Mouse (Mus musculus): ENCODE data around the gene Cfap100. TPM values are rescaled to one million over a fixed set of nuclear protein-coding genes. Genes with fewer than 3 reads are reported as not detected.
A peak's percentile ranks its signal among the peaks of the same experiment; 100 is the strongest.

Gene Cfap100
- total and polyA plus RNA-seq, 2 experiments = 0.28 to 0.33 TPM

DNA sequence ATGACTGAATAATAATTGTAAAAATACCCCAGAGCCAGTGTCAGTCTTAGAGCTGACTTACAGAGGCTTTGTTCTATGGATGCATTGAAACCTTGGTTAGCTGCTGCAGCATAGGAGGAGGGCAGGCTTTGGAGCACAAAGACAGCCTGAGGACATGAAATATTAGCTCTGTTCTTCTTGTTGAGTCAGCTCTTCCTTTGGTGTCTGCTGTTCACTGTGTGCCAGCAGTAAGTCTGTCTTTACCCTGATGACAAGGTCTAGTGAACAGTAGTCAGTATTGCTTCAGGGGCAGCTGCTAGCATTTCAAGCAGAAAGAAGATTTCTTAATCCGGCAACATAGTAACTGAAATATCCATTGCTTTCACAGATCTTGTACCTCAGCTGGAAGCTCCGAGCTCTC, 47.1 kb downstream of the Cfap100 start:
- WGBS = 100% methylated on average over 2 of the region's 2 CpGs
- TF ChIP-seq CTCF (IDR thresholded peaks at IDR 0.05; ENCODE audit: low read depth, low read length) = no peak
- no peak for TF ChIP-seq POLR2A (IDR thresholded peaks at IDR 0.05; ENCODE audit: extremely low read depth, insufficient read depth, low read length)
- no peak for DNase-seq (ENCODE audit: extremely low read depth, low read depth, low spot score)
- Histone ChIP-seq H3K4me3 (ENCODE audit: insufficient read depth, low read depth, low read length) (no peak overlapping the region), H3K79me2 (ENCODE audit: control insufficient read depth, insufficient read depth, low read length) (0 out of 2 replicates have a peak, but pooled peaks cover 3% of the 10 kb centered on the region), H3K27me3 (ENCODE audit: control insufficient read depth, insufficient read depth, low read length) (no peaks in the 10 kb centered on the region), H3K27ac (replicated peaks; ENCODE audit: insufficient read depth, low read depth, low read length) (no peak overlapping the region), H3K9ac (ENCODE audit: low read depth, low read length) (no peak overlapping the region), H3K36me3 (ENCODE audit: control insufficient read depth, insufficient read depth, low read length) (peaks cover 71% of the 10 kb centered on the region), H3K4me1 (ENCODE audit: control insufficient read depth, insufficient read depth, low read length) (no peaks in the 10 kb centered on the region)

GRCm38 (mm10) chr6:90377708-90378107, 50.9 kb downstream of the Cfap100 start:
- WGBS = 80% methylated on average over 2 of the region's 2 CpGs
- Histone ChIP-seq H3K27ac (replicated peaks; ENCODE audit: insufficient read depth, low read depth, low read length) (no peak overlapping the region), H3K4me1 (ENCODE audit: control insufficient read depth, insufficient read depth, low read length) (no peaks in the 10 kb centered on the region), H3K9ac (ENCODE audit: low read depth, low read length) (no peak overlapping the region), H3K36me3 (ENCODE audit: control insufficient read depth, insufficient read depth, low read length) (peaks cover 86% of the 10 kb centered on the region), H3K4me3 (ENCODE audit: insufficient read depth, low read depth, low read length) (no peak overlapping the region), H3K79me2 (ENCODE audit: control insufficient read depth, insufficient read depth, low read length) (0 out of 2 replicates have a peak, but pooled peaks cover 3% of the 10 kb centered on the region), H3K27me3 (ENCODE audit: control insufficient read depth, insufficient read depth, low read length) (no peaks in the 10 kb centered on the region)
- DNase-seq (ENCODE audit: extremely low read depth, low read depth, low spot score) = no peak
- TF ChIP-seq POLR2A (IDR thresholded peaks at IDR 0.05; ENCODE audit: extremely low read depth, insufficient read depth, low read length) (no peak), CTCF (IDR thresholded peaks at IDR 0.05; ENCODE audit: low read depth, low read length) (no peak)

- DNase-seq (ENCODE audit: extremely low read depth, low read depth, low spot score) = no peak
- H3K27me3 ChIP-seq (ENCODE audit: control insufficient read depth, insufficient read depth, low read length) = no peaks in the 10 kb centered on the region
- no peak overlapping the region for H3K4me3 ChIP-seq (ENCODE audit: insufficient read depth, low read depth, low read length)
- H3K4me1 ChIP-seq (ENCODE audit: control insufficient read depth, insufficient read depth, low read length) = peaks cover 14% of the 10 kb centered on the region
- no peak overlapping the region for H3K27ac ChIP-seq (replicated peaks; ENCODE audit: insufficient read depth, low read depth, low read length)
- peaks cover 57% of the 10 kb centered on the region for H3K36me3 ChIP-seq (ENCODE audit: control insufficient read depth, insufficient read depth, low read length)
- H3K79me2 ChIP-seq (ENCODE audit: control insufficient read depth, insufficient read depth, low read length) = peaks cover 16% of the 10 kb centered on the region
- no peak overlapping the region for H3K9ac ChIP-seq (ENCODE audit: low read depth, low read length)
- TF ChIP-seq CTCF (IDR thresholded peaks at IDR 0.05; ENCODE audit: low read depth, low read length) (no peak), POLR2A (IDR thresholded peaks at IDR 0.05; ENCODE audit: extremely low read depth, insufficient read depth, low read length) (no peak)
- WGBS = 53% methylated on average over 4 of the region's 4 CpGs
These were observed 54.0 kb downstream of the Cfap100 start for GRCm38 (mm10) chr6:90374647-90375046.

DNA sequence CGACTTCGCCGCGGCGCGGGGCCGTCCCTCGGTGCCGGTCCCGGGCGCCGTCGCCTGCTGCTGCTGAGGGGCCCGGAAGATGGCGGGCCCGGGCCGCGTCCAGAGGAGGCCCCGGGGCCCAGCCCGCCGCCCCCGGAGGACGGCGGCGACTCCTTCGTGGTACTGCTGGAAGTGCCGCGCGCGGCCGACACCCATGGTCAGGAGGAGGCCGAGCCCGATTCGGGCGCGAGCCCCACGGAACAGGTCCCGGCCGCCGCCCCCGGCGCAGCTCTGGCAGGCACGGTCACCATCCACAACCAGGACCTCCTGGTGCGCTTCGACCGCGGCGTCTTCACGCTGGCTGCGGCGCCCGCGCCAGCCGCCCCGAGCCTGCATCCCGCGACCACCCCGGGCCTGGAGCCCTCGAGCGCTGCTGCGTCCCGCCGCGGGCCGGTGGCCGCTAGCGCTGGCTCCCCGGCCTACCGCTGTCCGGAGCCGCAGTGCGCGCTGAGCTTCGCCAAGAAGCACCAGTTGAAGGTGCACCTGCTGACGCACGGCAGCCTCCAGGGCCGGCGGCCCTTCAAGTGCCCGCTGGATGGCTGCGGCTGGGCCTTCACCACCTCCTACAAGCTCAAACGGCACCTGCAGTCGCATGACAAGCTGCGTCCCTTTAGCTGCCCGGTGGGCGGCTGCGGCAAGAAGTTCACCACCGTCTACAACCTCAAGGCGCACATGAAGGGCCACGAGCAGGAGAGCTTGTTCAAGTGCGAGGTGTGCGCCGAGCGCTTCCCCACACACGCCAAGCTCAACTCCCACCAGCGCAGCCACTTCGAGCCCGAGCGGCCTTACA, 58.7 kb downstream of the Cfap100 start:
- Histone ChIP-seq H3K4me1 (ENCODE audit: control insufficient read depth, insufficient read depth, low read length) (peaks cover 17% of the 10 kb centered on the region), H3K27ac (replicated peaks; ENCODE audit: insufficient read depth, low read depth, low read length) (peak overlapping the region; percentile 59)

DNA sequence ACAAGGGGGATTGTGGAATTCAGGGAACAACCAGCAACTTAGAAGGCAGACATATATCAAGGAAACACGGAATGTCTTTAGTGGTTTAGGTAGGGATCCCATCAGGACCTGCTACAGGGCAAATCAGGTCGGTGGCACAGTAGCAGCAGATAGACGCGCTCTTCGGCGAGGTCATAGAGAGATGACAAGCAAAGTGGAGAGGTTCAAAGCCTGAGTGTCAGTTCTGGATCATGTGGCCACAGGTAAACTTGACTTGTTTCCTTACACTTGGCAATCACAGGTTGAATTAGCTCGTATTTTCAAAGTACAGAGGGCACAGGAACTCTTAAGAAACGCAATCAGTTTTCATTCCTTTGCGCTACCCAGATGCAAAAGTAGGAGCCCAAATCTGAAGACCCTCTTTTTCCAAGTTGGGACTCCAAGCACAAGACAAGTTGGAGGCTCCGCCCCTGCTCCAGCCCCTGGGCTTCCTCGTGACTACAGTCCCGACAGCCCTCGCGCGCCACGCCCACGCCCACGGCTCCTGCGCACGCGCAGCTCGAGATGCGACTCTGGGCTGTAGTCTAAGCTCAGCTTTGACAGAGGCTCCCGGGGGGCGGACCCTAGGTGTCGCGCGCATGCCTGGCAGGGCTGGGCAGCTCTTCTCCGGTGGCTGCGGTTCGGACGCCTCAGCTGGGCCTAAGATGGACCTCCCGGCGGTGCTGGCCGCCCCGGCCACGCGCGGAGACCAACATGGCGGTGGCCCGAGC, 59.4 kb downstream of the Cfap100 start, which contains the start of gene Zxdc:
Gene Zxdc, plus strand, starts transcription at position 517 of the 749 bp plus-strand sequence.
- Histone ChIP-seq H3K4me3 (ENCODE audit: insufficient read depth, low read depth, low read length) (peak within 1 kb of the TSS; percentile 70), H3K79me2 (ENCODE audit: control insufficient read depth, insufficient read depth, low read length) (peaks cover 16% of the 10 kb centered on the region), H3K9ac (ENCODE audit: low read depth, low read length) (peak within 1 kb of the TSS; percentile 96), H3K36me3 (ENCODE audit: control insufficient read depth, insufficient read depth, low read length) (peaks cover 12% of the 10 kb centered on the region), H3K4me1 (ENCODE audit: control insufficient read depth, insufficient read depth, low read length) (peaks cover 17% of the 10 kb centered on the region), H3K27me3 (ENCODE audit: control insufficient read depth, insufficient read depth, low read length) (no peaks in the 10 kb centered on the region), H3K27ac (replicated peaks; ENCODE audit: insufficient read depth, low read depth, low read length) (peak within 1 kb of the TSS; percentile 59)
- TF ChIP-seq POLR2A (IDR thresholded peaks at IDR 0.05; ENCODE audit: extremely low read depth, insufficient read depth, low read length) = peak; percentile 87
- TF ChIP-seq CTCF (IDR thresholded peaks at IDR 0.05; ENCODE audit: low read depth, low read length) = no peak
- peak; percentile 87 for DNase-seq (ENCODE audit: extremely low read depth, low read depth, low spot score)
- WGBS = 5% methylated on average over 41 of the region's 41 CpGs

More for the DNA sequence above, 58.7 kb downstream of the Cfap100 start:
- Histone ChIP-seq H3K79me2 (ENCODE audit: control insufficient read depth, insufficient read depth, low read length) (peaks cover 16% of the 10 kb centered on the region), H3K27me3 (ENCODE audit: control insufficient read depth, insufficient read depth, low read length) (no peaks in the 10 kb centered on the region), H3K9ac (ENCODE audit: low read depth, low read length) (peak overlapping the region; percentile 96), H3K4me3 (ENCODE audit: insufficient read depth, low read depth, low read length) (peak overlapping the region; percentile 70), H3K36me3 (ENCODE audit: control insufficient read depth, insufficient read depth, low read length) (peaks cover 19% of the 10 kb centered on the region)
- TF ChIP-seq POLR2A (IDR thresholded peaks at IDR 0.05; ENCODE audit: extremely low read depth, insufficient read depth, low read length) (no peak), CTCF (IDR thresholded peaks at IDR 0.05; ENCODE audit: low read depth, low read length) (no peak)
- under 1% methylated on average over 98 of the region's 98 CpGs for WGBS
- peak; percentile 43 for DNase-seq (ENCODE audit: extremely low read depth, low read depth, low spot score)
